Mouse (Mus musculus) gastrocnemius, postnatal 10 days (tissue): ENCODE measurements around the gene Mad2l1bp. TPM values are rescaled to one million over a fixed set of nuclear protein-coding genes. Genes with fewer than 3 reads are reported as not detected.

Source experiments
- DNase-seq: peaks from one replicate; pipeline ENCODE4 v3.0.0; 2021; ENCODE audit warnings: mixed read lengths
- total RNA-seq, 2 experiments: library from RNA; stranded (reverse); gene quantifications; 2 replicates each; pipeline ENCODE4 v1.2.3; 2021

Mad2l1bp gene
- total RNA-seq, 2 experiments from 2014 or later, result 14.0 to 14.7 TPM

- DNase-seq, result no peak
Observed at GRCm38 (mm10) chr17:46156680-46157079, 3.3 kb upstream of the Mad2l1bp start.

- no peak for DNase-seq
Observed at GRCm38 (mm10) chr17:46154336-46154735, 983 bp upstream of the Mad2l1bp start.

GRCm38 (mm10) chr17:46143578-46144423, 9.6 kb downstream of the Mad2l1bp start, which contains the start of gene Rsph9:
Gene Rsph9 (minus strand): TSS chr17:46144216.
- peak; percentile 75 for DNase-seq

GRCm38 (mm10) chr17:46139872-46140271, 13.5 kb downstream of the Mad2l1bp start:
- DNase-seq, result no peak

GRCm38 (mm10) chr17:46138563-46139236, 14.7 kb downstream of the Mad2l1bp start:
- DNase-seq, result no peak

- no peak for DNase-seq
Observed at GRCm38 (mm10) chr17:46132862-46133261, 20.5 kb downstream of the Mad2l1bp start.

- DNase-seq, result peak; percentile 86
Observed at GRCm38 (mm10) chr17:46132058-46132718, 21.2 kb downstream of the Mad2l1bp start.

GRCm38 (mm10) chr17:46129741-46130498, 23.4 kb downstream of the Mad2l1bp start:
- DNase-seq, result peak; percentile 59

- no peak for DNase-seq
Observed at GRCm38 (mm10) chr17:46127814-46128493, 25.4 kb downstream of the Mad2l1bp start.

- DNase-seq, result no peak
Observed at GRCm38 (mm10) chr17:46126608-46127007, 26.7 kb downstream of the Mad2l1bp start.

- no peak for DNase-seq
Observed at GRCm38 (mm10) chr17:46123953-46124700, 29.2 kb downstream of the Mad2l1bp start.

- DNase-seq, result no peak
Observed at GRCm38 (mm10) chr17:46123285-46123684, 30.1 kb downstream of the Mad2l1bp start.

GRCm38 (mm10) chr17:46122791-46123190, 30.6 kb downstream of the Mad2l1bp start:
- no peak for DNase-seq

GRCm38 (mm10) chr17:46119641-46120040, 33.7 kb downstream of the Mad2l1bp start:
- DNase-seq, result no peak

GRCm38 (mm10) chr17:46118423-46118850, 34.9 kb downstream of the Mad2l1bp start:
- no peak for DNase-seq

- DNase-seq, result no peak
Observed at GRCm38 (mm10) chr17:46117623-46118422, 35.5 kb downstream of the Mad2l1bp start.

- DNase-seq, result no peak
Observed at GRCm38 (mm10) chr17:46116881-46117280, 36.5 kb downstream of the Mad2l1bp start.

- DNase-seq, result no peak
Observed at GRCm38 (mm10) chr17:46116138-46116537, 37.2 kb downstream of the Mad2l1bp start.

- no peak for DNase-seq
Observed at GRCm38 (mm10) chr17:46115489-46115888, 37.9 kb downstream of the Mad2l1bp start.
